Mouse (Mus musculus): ENCODE results near the gene Mob3c.

DNA sequence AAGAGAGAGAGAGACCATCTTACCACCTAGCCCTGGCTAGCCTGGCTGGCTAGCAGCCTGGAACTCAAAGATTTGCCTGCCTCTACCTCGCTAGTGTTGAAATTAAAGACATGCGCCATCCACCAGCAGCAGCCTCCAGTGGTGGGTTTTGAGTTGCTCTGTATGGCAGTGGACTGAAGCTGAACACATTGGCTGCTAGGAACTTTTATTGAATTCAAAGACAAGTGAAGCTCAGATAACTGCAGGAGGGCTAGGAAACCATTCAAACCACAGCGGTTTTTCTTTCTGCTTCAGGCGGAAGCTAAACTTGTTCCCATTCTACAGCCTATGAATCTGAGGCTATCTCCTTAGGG is 381 bp upstream of the Mob3c start:
- TF ChIP-seq POLR2A (IDR thresholded peaks at IDR 0.05; ENCODE audit: low read depth, low read length) (no peak), CTCF (conservative IDR thresholded peaks at IDR 0.05; ENCODE audit: insufficient read depth, insufficient read length, low read depth, low read length) (no peak)
